Mouse (Mus musculus) cortical plate, adult 2 months (tissue): ENCODE measurements around the gene Cradd.

Experiments
- CTCF ChIP-seq: fragments of 200-500 bp; IDR thresholded peaks from 2 replicates; pipeline ENCODE4 v1.5.1; 2011; ENCODE audit warnings: mild to moderate bottlenecking, control low read depth, low read length; ENCODE audit not compliant: insufficient read depth; ENCODE audit errors: extremely low read depth
- POLR2A ChIP-seq: fragments of 200-500 bp; IDR thresholded peaks from 2 replicates; pipeline ENCODE4 v1.6.1; 2011; ENCODE audit warnings: mild to moderate bottlenecking, low read length, control low read depth; ENCODE audit not compliant: insufficient read depth; ENCODE audit errors: extremely low read depth

DNA sequence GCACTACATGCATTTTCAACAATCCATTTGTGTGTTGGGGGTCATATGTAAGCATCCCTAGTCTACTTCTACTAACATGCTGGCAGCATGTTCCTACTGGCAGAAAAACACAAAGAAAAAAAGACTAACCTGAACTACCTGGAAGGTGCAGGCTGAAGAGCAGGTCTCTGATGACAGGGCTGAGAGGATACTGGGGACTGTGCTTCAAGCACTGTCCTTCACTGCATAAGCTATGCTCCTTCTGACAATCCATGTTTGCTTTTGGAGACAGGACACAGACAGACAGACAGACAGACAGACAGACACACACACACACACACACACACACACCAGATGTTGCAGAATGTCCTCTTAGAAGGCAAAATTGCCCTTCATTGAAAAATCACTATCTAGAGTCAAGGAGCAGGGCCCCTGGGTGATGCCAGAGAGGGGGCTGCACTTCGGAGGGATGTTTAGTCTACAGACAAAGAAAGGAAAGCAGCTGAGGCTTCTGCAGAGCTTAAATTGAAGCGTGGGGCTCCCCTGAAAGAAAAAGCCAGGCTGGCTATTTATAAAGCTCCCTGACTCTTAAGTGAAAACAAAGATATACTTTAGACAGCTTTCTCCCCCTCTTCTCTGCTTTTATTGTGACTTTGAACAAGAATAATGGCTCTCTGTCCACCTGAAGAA is 180.4 kb downstream of the Cradd start:
- TF ChIP-seq CTCF (no peak), POLR2A (no peak)
